Mouse (Mus musculus) frontal cortex, postnatal 14 days (tissue): ENCODE data around the gene Mat2a.
"Not testable (repeated sequence)": the region's sequence is repeated elsewhere in the genome, so short reads cannot be mapped to it uniquely, and the experiment has no call there.

Source experiments
- DNase-seq, 2 experiments: peaks; one replicate each; pipeline ENCODE4 v3.0.0; 2022; ENCODE audit warnings: low spot score in 2 of 2

Gene Mat2a

DNA sequence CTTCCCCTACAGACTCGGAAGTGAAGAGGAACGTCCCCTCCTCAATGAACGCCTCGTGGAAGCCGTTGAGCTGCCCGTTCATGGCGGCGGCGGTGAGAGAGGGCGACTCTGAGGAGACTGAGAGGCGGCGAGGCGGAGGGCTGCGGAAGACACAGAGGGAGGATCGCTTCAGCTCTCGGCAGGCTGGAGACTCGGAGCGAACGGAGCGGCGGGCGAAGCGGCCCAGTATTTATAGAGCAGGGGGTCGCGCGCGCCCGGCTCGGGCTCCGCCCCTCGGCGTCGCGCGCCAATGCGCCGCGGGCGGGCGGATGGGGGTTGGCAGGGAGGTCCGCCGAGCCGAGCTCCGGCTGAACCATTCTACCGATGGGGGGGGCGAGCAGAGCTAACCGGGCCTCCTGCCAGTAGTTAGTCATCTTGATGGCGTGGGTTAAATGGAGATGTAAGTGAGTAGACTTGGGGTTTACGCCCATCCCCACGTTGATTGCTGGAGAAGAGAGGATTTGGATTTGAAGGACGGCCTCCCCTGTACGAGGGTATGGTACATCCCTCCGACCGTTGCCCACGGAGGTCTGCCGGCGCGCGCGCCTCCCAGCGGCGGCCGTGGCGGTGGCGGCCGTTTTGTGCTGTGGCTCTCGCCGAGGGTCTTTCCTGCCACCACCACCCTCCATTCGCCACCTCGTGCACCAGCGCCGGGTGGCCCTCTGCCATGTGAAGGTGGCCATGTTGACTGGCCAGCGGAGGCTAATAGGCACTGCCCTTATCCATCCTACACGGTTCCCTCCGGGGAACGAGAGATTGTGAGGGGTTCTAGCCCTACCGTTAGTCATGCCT lies at the start of gene Mat2a:
Mat2a (minus strand) TSS at position 204 of the 831 bp plus-strand sequence.
- peak; percentile 93 to 96 for DNase-seq

DNA sequence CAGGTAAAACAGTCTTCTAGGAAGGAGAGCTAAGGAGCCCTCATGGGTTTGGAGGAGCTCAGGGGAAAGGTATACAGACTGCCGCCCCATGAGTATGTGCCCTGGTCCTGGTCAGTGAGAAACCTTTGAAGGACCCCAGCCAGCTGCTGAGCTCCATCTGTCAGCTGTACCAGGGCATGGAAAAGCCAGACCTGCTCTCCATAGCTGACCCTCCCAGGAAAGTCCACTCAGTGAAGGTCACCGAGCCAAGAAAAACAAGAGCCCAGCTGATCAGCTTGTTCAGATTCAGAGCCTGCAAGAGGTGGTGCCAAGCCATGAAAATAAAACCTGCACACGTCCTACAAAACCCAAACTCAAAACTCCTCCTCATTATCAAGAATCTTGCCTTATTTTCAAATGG lies 49.5 kb upstream of the Mat2a start:
- no peak for DNase-seq

- no peak for DNase-seq
These were observed 47.9 kb upstream of the Mat2a start for GRCm38 (mm10) chr6:72487282-72487681.

DNA sequence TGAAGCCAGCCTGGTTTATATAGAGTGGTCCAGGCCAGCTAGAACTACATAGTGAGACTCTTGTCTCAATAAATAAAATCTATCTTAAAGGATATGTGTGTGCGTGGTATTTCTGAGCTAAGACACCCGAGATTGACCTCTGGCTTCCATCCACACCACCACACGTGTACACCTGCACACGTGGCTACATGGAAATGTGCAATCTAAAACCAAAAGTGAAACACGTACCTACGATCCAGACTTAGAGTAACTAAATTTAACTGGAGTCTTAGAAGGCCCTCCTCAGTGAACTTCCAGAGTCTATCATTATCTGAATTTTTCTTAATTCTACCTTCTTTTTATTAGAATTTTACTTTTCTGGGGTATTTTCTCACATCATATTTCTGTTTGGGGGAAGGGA lies 46.9 kb upstream of the Mat2a start:
- DNase-seq, result no peak

DNA sequence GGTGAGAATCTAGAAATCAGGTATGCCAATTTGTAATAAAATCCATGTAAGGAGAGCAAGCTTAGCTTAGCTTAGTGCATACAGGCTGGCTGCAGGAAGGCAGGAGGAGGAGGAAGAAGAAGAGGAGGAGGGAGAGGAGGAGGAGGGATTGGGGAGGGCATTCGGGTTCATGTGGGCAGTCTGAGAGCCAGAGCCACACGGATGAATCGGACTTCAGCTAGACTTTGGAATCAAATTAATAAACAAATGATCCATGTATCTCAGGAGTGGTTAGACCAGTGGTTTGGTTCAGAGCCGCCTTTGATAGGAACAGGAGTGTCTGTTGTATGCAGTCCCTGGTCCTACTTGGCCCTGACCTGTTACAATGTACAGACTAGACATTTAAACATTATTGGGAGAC lies 45.5 kb upstream of the Mat2a start:
- DNase-seq, result no peak

DNA sequence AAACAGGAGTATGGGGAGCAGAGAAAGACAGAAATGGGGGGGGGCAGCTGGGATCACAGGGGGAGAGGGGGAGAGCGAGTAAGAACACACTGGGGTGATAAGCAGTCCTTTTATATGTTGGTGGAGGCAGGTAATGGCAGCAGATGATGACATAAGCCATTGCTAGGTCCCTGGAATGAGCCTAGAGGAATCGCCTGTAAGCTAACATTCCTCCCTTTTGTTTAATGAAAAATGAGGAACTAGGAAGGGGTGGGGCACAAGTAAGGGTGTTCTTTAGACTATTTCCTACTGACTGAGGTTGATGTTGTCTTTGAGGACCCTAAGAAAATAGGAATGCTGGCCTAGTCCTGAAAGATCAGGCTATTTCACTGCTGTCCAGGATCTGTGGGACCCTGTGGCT lies 42.8 kb upstream of the Mat2a start:
- no peak for DNase-seq

DNA sequence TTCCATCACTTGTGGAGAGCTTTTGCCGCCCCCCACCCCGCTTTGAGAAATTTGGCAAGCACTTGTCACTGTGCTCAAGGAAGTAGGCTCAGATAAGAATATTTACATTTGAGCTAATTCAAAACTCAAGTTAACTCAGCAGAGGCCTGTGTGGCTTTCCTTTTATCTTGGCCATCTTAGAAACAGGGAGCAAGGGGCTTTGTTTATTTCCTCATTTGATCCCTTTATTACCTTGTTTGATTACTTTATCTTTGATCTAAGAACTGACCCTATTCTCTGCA lies 41.0 kb upstream of the Mat2a start:
- no peak for DNase-seq

- DNase-seq, result no peak
These were observed 40.5 kb upstream of the Mat2a start for GRCm38 (mm10) chr6:72479645-72480421.

GRCm38 (mm10) chr6:72478691-72479090 lies 39.3 kb upstream of the Mat2a start:
- DNase-seq, result not testable (repeated sequence)

DNA sequence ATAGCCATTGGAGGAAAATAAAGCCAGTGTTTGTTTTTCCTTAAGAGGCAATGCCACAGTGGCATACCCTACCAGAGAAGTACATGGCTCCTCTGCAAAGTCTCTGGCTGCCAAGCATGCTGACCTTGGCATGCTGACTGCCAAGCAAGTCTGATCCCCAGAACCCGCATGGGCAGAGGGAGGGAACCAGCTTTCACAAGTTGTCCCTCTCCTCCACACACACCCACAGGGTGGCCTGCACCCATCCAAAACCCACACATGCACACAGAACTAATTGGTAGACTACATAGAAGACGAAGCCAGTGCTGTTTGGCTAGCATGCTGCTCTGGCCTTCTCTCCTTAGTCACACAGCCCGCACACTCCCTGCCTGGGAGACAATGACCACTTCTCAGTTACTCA lies 38.3 kb upstream of the Mat2a start:
- no peak for DNase-seq

DNA sequence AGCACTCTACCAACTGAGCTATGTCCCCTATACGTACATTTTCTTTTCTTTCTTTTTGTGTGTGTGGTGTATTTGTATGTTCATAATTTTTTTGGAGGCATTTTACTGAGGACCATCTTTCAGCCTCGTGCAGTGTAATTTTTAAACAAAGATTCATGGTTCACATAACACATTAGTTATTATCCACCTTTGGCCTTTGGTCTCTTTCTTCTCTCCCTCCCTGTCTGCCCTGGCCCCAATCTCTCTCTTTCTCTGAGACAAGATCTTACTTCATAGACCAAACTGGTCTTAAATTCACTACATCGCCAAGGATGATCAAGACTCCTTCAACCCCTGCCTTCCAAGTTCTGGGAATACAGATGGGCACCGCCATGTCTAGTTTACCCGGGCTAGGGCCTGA lies 37.5 kb upstream of the Mat2a start:
- no peak for DNase-seq

DNA sequence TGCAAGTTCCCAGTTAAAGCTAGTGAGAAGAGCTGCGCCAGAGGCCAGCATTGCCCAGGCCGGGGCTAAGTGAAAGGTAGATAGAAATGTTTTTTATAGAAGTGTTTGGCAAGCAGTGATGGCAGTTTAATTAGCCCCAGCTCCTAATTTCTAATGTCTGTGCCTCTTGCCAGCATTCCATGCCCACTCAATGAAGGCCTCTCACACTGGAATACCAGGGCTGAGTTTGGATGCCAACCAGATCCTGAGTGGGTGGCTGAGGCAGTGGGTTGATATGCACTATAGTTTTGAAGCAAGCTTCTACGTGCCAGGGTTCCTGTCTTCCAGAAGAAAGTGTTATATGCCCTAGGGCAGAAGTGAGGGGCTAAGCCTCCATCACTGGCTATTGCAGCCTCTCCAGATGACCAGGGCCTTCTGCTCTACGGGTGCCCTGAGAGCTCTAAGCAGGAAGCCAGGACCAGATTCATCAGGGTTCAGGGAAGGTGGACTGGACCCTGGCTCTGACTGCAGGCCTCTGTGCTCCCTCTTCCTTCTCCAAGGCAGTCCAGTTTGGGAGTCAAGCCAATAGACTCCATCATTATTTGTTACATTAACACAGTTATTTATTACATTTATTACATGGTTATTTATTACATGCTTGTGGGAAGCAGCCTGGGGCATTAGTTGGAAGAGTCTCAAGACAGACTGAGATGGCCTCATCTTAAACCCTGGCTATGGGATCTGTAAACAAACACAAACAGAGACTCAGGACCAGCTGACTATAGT lies 36.0 kb upstream of the Mat2a start:
- DNase-seq, result no peak

GRCm38 (mm10) chr6:72473264-72474041 lies 34.1 kb upstream of the Mat2a start:
- DNase-seq, result no peak

- no peak for DNase-seq
These were observed 26.8 kb upstream of the Mat2a start for GRCm38 (mm10) chr6:72466171-72466570.

DNA sequence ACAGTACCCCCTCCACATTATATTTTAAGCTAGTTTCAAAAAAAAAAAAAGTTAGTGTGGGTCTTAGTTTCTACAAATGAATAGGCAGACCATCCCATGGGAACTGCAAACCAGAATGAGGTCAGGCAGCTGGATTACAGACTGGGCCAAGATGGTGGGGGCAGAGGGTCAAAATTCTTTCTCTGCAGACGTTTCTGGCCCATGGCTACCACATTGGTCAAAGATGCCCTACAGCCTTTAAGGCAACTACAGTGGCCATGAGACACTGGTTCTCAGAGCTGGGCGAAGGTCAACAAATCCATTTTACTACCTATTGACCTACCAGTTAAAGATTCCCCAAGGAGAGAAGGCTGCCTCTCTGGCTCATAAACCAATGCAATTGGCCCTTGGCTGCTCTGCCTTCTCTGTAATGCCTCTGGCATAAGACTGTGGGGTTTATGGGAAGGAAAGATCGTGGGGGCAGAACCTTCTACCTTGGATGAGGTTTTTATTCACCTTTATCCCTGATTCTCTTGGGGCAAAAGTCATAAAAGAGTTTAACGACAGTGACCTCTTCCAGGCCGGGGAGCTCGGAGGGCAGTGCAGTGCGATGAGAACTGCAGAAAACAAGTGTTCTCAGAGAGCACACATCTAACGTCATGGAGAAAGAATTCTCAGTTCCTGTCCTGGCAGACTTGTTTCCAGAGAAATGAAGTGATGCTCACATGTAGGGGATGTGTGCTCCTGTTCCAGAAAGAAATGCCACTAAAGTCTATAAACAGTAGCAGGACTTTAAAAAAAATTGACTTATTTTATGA lies 26.2 kb upstream of the Mat2a start:
- DNase-seq, result no peak

DNA sequence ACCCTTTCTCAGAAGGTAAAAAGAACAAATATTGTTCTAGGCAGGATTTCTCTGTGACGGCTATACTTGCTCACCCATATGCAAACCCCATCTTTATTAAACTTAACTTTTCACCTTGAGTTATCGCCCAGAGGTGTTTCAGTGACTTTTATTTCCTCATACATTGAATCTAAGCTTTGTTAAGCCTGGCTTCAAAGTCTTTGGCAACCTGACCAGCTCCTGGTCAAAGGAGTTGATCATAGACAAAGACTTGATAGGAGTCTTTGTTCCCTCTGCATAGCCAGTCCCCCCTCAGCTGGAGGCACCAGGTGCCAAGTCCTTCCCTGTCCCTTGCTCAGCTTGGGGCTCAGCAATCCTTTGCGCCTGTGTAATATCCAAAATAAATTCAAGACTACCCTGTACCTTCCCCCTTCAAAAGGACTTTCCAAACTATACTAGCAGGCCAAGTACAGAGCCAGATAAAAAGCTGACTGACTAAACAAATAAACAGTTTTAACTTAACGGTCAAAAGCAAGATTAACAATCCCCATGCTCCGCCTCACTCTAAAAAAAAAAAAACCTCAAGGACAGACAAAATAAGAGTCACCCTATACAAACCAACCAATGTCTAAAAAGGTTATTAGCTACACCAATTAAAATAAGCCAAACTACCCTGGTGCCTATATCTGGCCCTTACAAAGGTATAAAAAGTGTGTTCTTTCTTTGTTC lies 23.3 kb upstream of the Mat2a start:
- DNase-seq, result not testable (repeated sequence)

DNA sequence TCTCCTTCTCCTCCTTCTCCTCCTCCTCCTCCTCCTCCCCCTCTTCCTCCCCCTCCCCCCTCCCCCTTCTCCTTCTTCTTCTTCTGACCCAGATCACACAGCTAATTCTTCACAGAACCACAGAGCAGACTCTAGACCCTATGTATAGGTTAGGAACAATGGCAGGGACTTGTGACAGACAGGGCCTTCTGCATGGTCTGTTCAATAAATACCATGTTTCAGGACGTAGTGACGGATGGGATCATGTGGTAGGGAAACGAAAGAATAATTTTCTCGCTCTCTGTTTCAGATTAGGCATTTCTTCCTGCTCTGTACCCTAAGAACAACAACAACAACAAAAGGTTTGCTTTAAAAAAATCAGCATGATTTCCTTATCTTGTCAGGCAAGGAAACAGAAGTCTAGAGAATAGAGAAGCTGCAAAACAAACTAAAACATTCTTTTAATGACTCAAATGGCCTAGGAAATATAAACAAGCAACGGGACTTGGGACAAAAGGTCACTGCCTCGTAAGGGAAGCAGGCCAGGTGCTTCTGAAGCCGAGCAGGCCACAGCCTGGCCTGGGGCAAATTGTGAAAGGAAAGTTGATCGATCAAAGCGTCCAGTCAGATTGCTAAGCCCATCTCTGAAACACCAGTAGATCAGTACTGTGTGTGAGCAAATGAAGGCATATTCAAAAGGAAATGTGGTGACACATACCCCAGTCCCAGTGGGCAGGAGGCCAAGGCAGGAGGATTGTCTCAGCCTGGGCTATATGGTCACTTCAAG lies 20.9 kb upstream of the Mat2a start:
- no peak for DNase-seq

DNA sequence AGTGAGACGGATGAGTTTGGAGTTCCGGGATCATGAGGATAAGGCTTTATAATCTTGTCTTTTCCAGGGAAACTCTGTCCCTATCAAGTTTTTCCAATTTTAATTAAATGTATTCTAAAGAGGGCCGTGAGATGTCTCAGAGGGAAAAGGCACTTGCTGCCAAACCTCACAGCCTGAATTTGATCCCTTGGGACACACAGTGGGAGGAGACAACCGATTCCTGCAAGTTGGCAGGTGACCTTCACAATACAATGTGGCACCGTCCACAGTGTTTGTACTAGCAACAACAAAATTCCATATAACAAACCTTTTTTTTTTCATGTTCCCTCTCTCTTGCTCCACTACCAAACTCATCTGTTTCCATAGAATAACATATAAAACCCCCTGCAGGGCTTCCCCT lies 19.6 kb upstream of the Mat2a start:
- DNase-seq, result no peak

DNA sequence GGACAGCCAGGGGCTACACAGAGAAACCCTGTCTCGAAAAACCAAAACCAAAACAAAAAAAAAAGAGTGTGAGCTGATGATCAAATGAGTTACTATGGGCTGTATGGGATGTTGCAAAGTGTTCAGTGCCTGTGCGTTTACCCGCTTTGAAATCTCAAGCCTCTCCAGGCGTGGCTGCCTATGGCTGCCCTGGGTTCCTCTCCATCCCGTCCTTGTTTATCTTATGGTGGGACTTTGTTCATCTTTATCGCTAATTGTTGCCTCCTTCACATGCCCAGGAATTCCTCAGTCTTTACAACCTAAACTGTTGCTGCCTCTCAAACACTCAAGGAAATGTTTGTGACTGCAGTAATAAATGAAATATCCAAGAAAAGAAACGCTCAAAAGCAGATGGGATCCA lies 19.1 kb upstream of the Mat2a start:
- DNase-seq, result no peak

DNA sequence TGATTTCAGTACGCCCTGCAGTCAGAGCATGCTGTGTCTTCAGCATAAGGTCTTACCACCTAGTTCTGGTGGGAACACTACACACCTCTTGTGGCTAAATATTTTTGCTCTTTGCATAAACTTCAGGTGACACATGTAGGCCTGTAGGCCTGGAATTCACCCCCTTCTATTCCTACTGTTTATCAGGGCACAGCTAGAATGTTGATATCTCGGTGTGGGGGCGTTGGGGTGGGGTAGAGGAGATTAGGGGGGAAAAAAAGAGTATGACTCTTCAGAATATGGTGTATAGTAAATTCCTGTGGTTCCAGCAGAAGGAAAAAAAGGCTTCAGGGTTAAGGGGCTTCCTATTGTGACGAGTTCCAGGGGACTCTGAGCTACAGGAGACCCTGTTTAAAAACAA lies 17.2 kb upstream of the Mat2a start:
- no peak for DNase-seq
